Mouse (Mus musculus): ENCODE results near the gene 1700001K19Rik.
"Not testable (repeated sequence)": the region's sequence is repeated elsewhere in the genome, so short reads cannot be mapped to it uniquely, and the experiment has no call there.

The 1700001K19Rik gene

DNA sequence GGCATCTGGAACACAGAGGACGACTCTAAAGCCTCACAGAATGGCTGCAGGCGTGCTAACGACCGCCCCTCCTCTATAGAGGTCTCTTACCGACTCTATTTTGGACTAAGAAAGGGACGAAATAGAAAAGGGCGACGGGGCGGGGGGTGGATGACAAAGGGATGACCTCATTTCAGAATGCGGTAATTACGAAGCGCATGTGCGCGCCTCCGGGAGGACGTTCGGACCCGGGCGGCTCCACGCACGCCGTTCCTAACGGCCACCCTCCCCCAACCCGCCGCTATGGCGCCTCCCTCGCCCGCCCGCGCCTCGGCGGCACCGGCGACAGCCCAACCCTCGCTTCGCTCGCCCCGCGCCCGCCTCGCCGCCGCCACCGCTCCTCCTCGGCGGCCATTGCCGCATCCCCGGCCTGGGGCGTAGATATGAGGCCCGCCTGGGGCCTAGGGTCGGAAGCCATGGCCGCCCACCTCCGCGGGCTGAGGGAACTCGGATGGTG is 13.3 kb upstream of the 1700001K19Rik start:
- DNase-seq, result no peak

DNA sequence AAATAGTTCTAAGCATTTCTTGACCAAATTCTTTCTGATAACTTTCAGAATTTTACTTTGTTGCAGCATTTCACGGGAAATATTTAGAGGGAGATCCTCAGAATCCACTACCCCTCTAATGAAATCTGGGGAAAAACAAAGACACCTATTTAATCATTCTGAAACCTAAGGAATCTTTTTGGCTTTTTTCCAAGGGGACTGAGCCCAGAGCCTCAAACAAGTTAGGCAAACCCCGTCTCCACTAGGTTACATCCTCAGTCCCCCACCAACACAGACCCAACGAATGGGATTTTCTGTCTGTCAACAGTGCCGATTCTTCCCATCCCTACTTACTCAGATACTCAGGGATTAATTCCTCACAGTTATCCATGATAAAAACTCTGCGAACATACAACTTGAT is 11.0 kb upstream of the 1700001K19Rik start:
- DNase-seq, result not testable (repeated sequence)

DNA sequence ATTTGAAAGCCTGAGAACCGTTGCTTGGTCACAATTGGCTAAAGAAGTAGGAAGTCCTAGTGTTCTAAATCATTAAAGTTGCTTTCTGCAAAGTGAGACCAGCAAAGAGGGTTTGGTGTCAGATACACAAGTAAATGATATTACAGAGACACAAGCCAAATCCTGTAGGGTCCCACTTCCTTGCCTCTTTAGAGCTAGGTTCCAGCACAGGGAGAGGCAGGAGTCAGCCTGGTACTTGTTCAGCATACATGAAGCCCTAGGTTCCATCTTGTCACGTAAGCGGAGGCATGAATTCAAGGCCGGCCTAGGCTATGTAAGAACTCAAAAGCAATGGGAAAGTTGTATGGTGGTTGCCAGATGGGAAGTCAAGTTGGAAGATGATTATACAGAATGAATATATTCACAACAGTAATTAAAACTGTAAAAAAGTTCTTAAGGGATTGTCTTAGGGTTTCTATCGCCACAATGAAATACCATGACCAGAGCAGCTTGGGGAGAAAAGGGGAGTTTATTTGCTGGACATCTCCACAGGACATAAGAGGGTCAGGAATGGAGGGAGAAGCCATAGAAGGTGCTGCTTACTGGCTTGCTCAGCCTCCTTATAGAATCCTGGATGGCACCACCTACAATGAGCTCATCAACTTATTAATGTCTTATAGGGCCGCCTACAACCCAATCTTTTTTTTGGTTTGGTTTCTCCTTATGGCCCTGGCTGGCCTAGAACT is 7.7 kb upstream of the 1700001K19Rik start:
- DNase-seq, result no peak

DNA sequence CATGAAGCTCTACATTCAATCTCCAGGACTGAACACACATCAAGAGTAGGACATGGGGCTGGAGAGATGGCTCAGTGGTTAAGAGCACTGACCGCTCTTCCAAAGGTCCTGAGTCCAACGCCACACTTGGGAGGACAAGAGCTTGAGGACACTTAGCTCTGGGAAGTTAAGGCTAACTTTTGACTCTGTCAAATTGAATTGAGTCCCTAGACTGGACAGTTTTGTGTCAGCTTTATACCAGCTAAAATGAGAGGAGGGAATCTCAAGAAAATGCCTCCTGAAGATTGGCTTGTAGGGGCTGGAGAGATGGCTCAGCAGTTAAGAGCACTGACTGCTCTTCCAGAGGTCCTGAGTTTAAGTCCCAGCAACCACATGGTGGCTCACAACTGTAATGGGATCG is 6.5 kb upstream of the 1700001K19Rik start:
- not testable (repeated sequence) for DNase-seq

DNA sequence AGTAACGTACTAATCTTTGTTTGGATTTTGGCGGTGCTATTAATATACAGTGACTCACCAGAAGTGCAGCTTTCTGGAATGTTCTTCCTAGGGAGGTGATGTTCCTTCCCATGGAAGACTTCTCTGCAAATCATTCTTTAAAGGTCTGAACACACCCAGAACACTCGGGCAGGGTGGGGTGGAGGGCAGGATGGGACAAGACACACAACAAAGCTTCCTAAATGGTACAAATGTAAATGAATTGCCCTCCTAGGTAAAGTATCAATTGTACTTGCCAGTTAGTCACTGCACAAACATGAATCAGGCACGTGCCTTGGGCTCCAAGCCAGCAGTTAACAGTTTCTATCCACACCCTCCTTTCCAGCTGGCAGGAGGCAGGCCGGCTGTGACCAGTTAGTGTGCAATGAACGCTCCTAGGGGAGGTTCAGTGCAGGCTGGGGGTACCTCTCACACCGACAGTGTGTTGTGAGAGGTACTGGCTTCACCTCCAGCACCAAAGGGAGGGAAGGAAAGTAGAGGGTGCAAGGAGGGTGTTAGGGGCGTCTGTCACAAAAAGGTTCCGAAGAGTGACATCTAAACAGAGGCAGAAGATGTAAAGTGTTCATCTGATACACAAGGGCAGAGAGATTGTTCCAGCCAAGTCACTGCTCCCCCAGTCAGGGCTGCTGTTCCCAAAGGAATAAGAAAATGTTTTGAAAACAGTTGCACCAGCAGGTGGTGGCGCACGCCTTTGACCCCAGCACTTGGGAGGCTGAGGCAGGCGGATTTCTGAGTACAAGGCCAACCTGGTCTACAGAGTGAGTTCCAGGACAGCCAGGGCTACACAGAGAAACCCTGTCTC is 5.7 kb upstream of the 1700001K19Rik start:
- no peak for DNase-seq

DNA sequence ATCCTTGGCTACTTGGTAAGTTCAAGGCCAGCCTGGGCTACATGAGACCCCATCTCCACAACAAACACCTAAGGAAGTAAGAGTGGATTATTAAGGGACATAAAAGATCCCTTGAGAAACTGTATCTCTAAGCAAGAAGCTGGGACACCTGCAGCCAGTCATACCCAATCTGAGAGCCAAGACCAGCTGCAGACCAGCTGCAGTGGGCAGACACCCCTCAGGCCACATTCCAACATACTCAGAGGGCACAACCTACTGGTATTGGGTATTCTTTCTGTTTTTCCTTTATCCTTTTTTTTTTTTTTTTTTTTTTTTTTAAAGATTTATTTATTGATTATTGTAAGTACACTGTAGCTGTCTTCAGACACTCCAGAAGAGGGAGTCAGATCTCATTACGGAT is 1.2 kb upstream of the 1700001K19Rik start:
- no peak for DNase-seq

DNA sequence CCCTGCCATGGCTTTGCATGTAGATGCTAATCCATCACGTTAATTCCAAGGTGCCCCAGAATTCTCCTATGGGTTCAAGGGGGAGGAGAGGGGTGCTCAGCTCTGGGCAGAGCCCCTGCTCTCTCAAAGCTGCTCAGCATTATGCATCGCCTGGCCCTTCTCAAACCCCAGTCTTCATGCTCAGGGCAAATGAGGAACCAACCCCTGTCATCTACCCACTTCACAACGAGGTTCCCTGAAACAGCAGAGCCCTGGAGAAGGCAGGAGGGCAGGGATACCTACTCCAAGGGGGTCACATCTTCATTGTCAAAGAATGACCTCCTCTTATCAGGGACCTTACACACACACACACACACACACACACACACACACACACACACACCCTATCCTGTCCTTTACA is 541 bp downstream of the 1700001K19Rik start:
- no peak for DNase-seq

DNA sequence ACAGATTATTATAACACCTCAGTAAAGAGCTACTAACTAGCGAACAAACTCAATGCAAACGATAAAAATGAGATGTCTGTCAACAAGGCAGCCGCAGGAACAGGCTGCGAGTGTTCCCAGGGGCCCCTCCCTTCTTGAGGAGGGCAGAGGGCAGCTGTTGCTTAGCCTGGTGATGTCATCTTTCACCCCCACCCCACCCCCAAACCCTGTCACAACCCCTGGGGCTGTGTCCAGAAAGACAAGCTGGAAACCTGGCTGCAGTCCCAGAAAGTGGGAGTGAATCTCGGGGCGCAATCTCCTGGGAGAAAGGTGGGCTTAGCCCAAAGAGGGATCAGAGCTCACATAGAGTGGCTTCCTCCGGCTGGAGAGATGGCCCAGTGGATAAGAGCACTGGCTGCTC is 1.2 kb downstream of the 1700001K19Rik start:
- DNase-seq, result no peak

DNA sequence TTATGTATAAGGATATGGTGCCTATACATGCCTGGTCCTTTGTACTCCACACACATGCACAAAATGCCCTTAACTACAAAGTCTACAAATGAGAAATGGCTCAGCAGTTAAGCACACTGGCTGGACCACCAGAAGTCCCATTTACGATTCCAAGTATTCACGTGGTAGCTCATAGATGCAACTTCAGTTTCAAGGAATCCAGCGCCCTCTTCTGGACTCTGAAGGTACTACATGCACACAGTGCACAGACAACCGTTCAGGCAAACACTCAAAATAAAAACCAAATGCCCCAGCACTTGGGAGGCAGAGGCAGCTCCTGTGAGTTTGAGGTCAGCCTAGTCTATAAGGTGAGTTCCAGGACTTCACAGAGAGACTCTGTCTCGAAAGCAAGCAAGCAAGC is 8.2 kb downstream of the 1700001K19Rik start:
- peak in 1 of 2 experiments; percentile 25 for DNase-seq

DNA sequence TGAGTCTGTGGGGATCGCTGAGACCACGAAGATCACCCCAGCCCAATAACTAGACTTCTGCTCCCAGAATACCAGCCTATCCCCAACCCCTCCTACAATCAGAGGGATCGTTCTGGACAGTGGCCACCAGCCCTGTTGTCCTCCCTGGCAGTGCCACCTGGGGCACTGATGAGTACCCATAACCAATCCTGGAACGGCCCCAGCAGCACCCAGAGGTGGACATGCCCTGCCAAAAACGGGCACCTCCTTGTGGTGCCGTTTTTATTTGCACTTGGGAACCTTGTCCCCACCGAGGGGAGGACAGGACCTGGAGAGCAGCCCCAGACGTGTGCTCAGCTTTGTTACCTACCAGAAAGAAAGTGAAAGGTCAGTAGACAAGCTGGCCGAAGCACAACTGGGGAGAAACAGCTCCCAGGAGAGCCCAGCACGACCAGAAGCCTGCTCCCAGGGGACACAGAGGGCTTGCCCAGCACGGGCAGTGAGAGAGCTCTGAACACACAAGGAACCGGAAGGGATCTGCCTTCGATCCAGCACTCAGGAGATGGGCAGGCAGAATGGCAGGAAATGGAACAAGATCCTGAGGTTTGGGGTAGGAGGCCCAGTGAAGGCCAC is 14.8 kb downstream of the 1700001K19Rik start:
- DNase-seq, result no peak

DNA sequence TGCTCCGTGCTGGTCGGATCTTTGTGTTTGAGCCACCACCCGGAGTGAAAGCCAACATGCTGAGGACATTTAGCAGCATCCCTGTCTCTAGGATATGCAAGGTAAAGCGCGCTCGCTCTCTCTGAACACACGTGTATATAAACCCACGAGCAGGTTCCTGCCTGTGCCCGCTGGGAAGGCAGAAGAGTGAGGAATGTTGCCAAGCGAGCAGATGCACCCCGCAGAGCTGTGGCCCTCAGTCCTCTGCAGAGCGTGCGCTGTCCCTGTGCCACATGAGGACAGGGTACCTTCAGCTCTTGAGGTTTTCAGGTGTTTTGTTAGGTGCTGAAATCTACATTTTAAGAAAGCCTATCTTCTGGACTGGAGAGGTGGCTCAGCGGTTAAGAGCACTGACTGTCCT is 20.7 kb downstream of the 1700001K19Rik start:
- DNase-seq, result no peak

DNA sequence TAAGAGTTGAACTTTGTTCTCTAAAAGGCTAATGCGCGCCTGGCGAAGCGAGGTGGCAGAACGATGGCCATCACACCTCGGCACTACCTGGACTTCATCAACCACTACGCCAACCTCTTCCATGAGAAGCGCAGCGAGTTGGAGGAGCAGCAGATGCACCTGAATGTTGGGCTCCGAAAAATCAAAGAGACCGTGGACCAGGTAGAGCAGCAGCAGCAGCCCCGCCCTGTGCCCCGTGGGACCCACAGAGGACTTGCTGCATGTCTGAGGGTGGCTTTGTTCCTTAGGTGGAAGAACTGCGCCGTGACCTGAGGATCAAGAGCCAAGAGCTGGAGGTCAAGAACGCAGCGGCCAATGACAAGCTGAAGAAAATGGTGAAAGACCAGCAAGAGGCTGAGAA is 31.0 kb downstream of the 1700001K19Rik start:
- no peak for DNase-seq

DNA sequence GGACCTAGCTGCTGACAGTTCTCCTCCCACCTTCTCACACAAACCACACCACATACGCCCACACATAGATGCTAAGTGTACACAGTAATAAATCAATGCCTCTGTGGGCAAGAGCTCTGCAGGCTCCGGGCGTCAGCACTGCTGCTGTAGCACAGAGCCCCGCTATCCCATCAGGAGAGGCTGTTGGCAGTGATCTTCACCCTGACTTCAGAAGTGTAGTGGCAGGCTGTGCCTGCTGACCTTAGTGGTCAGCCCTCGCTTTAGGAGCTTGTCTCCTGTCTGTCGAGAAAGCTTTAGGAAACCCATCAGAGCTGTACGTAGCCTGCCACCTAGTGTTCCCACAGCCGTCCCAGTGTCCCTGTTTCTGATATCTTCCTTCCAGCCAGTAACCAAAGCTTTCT is 32.2 kb downstream of the 1700001K19Rik start:
- DNase-seq, result no peak

DNA sequence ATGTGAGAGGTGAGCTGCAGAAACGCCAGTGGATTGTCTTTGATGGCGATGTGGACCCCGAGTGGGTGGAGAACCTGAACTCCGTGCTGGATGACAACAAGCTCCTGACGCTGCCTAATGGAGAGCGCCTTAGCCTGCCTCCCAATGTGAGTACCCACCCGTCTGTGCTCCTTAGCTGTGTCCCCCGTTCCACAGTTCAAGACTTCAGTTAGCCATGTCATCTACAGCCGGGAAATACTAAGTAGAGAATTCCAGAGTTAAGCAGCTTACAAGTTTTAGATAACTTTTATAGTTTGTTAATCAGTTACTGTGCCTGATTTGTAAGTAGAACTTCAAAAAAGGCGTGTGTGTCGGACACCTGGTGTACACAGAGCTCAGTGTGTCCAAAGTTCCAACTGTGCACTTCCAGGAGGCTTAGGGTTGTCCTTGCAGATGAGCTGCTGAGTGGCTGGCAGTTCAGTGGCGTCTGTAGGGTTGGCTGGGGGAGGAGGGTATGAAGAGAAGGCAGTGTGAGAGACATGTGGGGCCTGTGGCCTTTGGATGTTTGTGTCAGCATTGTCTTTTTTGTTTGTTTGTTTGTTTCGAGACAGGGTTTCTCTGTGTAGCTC is 44.8 kb downstream of the 1700001K19Rik start:
- no peak for DNase-seq

DNA sequence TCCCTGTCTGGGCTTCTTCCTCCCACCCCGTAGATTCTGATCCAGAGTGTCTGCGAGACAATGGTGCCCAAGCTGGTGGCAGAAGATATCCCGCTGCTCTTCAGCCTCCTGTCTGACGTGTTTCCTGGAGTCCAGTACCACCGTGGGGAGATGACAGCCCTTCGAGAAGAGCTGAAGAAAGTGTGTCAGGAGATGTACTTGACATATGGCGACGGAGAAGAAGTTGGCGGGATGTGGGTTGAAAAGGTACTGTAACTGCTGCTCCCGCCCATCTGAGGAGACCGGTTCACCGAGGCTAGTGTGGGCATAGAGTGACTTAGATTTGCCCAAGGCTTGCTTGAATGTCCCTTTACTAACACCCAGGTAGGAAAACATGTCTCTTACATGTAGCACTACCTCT is 46.1 kb downstream of the 1700001K19Rik start:
- no peak for DNase-seq

DNA sequence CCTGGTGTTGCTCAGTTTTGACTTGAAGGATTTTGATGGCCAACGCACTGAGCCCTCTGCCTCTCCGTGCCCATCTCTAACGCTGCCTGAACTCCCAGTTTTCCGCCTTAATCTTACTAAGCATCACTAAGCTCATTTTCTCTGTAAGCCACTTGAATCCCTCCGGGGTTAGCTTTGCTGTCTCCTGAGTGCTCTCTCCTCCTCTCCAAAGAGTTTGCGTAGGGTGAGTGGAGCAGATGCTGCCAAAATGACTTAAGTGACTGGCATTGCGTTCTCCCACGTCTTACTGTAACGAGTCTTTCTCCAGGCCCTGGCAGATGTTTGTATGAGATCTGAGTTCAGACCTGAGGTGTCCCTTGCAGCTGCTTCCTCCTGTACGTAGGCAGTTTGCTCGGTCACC is 52.4 kb downstream of the 1700001K19Rik start:
- no peak for DNase-seq

Measured in thymus, postnatal 36 days (tissue).